Mouse (Mus musculus) kidney, adult 2 months (tissue): ENCODE results near the gene Higd1a.

ENCODE experiments used
- CTCF ChIP-seq: fragments of 200-500 bp; conservative IDR thresholded peaks from 2 replicates; pipeline ENCODE4 v1.5.1; 2011; ENCODE audit warnings: low read depth, mild to moderate bottlenecking, control low read depth, low read length, moderate library complexity, mixed read lengths; ENCODE audit not compliant: insufficient read depth, insufficient read length
- POLR2A ChIP-seq: fragments of 200-500 bp; IDR thresholded peaks from one replicate; pipeline ENCODE4 v1.6.1; 2011; ENCODE audit warnings: low read depth, low read length, control low read depth

DNA sequence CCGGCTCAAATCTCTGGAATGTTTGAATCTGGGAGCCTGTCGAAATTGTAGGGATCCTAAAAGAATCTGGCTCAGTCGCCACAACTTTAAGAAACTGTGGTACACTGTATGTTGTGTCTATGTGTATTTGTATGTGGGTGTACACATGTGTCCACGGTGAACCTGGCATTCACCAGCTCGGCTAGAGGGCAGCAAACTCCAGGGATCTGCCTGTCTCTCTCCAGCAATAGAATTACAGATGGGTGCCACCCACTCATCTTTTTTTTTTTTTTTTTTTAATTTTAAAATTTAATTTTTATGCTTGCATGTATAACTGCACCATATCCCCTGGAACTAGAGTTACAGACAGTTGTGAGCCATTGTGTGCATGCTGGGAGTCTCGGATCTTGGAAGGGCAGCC lies 23.1 kb upstream of the Higd1a start:
- TF ChIP-seq CTCF (peak; percentile 52), POLR2A (no peak)
